Mouse (Mus musculus) limb, embryonic 15.5 days (tissue): Measurements from ENCODE around the gene Fntb. TPM values are rescaled to one million over a fixed set of nuclear protein-coding genes. Genes with fewer than 3 reads are reported as not detected.

Experiments
- ATAC-seq: fragments of 200-750 bp; cut with Nextera tagmentation; 2 replicates; pipeline ENCODE4 v1.8.0; 2017; ENCODE audit warnings: low read depth, moderate TSS enrichment; ENCODE audit not compliant: insufficient number of reproducible peaks, low FRiP score, low TSS enrichment
- H3K27ac ChIP-seq: fragments of 300-500 bp; sonication (generic); 2 replicates; pipeline ENCODE4 v1.5.1; 2015; ENCODE audit warnings: moderate library complexity, mild to moderate bottlenecking, inconsistent platforms
- H3K27me3 ChIP-seq: fragments of 300-500 bp; sonication (generic); 2 replicates; pipeline ENCODE4 v1.6.1; 2015; ENCODE audit warnings: inconsistent platforms
- H3K36me3 ChIP-seq: fragments of 300-500 bp; sonication (generic); 2 replicates; pipeline ENCODE4 v1.6.1; 2015; ENCODE audit warnings: inconsistent platforms
- H3K4me1 ChIP-seq: fragments of 300-500 bp; sonication (generic); 2 replicates; pipeline ENCODE4 v1.6.1; 2015; ENCODE audit warnings: inconsistent platforms
- H3K4me2 ChIP-seq: fragments of 300-500 bp; sonication (generic); 2 replicates; pipeline ENCODE4 v1.6.1; 2015; ENCODE audit warnings: mild to moderate bottlenecking, inconsistent platforms
- H3K4me3 ChIP-seq: fragments of 300-500 bp; sonication (generic); 2 replicates; pipeline ENCODE4 v1.5.1; 2015; ENCODE audit warnings: mild to moderate bottlenecking, inconsistent platforms
- H3K9ac ChIP-seq: fragments of 300-500 bp; sonication (generic); 2 replicates; pipeline ENCODE4 v1.6.1; 2015; ENCODE audit warnings: inconsistent platforms
- H3K9me3 ChIP-seq: fragments of 300-500 bp; sonication (generic); 2 replicates; pipeline ENCODE4 v1.6.1; 2016; ENCODE audit warnings: inconsistent platforms
- WGBS: fragments of 180-500 bp; shearing (Covaris S2); methylation state at CpG from one replicate; pipeline ENCODE4 v1.1.7; 2015; 5-methylcytosine and 5-hydroxymethylcytosine counted together
- polyA plus RNA-seq: library from polyadenylated mRNA; unstranded; fragments of >200 nt; fragmentation: Nextera tagmentation; extraction: Ambion mirVana; gene quantifications from 2 replicates; pipeline ENCODE4 v1.2.1, GENCODE M21; 2015

Fntb gene
- polyA plus RNA-seq, 1 experiment from 2014 or later, result 47.7 TPM

GRCm38 (mm10) chr12:76818908-76819307, 53.5 kb downstream of the Fntb start:
- Histone ChIP-seq H3K27me3 (peaks cover 8% of the 10 kb centered on the region; the same call in 1 of the 2 replicates), H3K27ac (peak overlapping the region; percentile 40; the same call in 1 of the 2 replicates), H3K4me2 (no peak overlapping the region), H3K9ac (no peak overlapping the region), H3K4me3 (no peak overlapping the region), H3K36me3 (no peaks in the 10 kb centered on the region), H3K4me1 (peaks cover 48% of the 10 kb centered on the region), H3K9me3 (no peaks in the 10 kb centered on the region)
- no peak for ATAC-seq
- 66% methylated on average over 9 of the region's 9 CpGs for WGBS

GRCm38 (mm10) chr12:76819816-76820215, 54.4 kb downstream of the Fntb start:
- 44% methylated on average over 6 of the region's 6 CpGs for WGBS
- no peak overlapping the region for H3K4me2 ChIP-seq
- no peak overlapping the region for H3K4me3 ChIP-seq
- peaks cover 48% of the 10 kb centered on the region for H3K4me1 ChIP-seq
- no peak for ATAC-seq
- peaks cover 9% of the 10 kb centered on the region; the same call in 1 of the 2 replicates for H3K27me3 ChIP-seq
- H3K9ac ChIP-seq, result no peak overlapping the region
- no peaks in the 10 kb centered on the region for H3K9me3 ChIP-seq
- no peak overlapping the region for H3K27ac ChIP-seq
- H3K36me3 ChIP-seq, result no peaks in the 10 kb centered on the region

- Histone ChIP-seq H3K27me3 (peaks cover 10% of the 10 kb centered on the region; the same call in 1 of the 2 replicates), H3K4me3 (no peak overlapping the region), H3K9me3 (no peaks in the 10 kb centered on the region), H3K9ac (no peak overlapping the region), H3K4me2 (peak overlapping the region; percentile 91; the same call in 1 of the 2 replicates), H3K27ac (no peak overlapping the region), H3K4me1 (peaks cover 48% of the 10 kb centered on the region), H3K36me3 (no peaks in the 10 kb centered on the region)
- ATAC-seq, result no peak
- 60% methylated on average over 4 of the region's 4 CpGs for WGBS
Observed at GRCm38 (mm10) chr12:76820615-76821014, 55.2 kb downstream of the Fntb start.

GRCm38 (mm10) chr12:76822002-76822650, 56.7 kb downstream of the Fntb start:
- peak overlapping the region; percentile 71 for H3K4me3 ChIP-seq
- H3K27me3 ChIP-seq, result peaks cover 10% of the 10 kb centered on the region; the same call in 1 of the 2 replicates
- under 1% methylated on average over 62 of the region's 66 CpGs for WGBS

GRCm38 (mm10) chr12:76822651-76823041, 57.3 kb downstream of the Fntb start, which contains the start of gene Rab15:
Rab15 (minus strand) TSS chr12:76822908.
- no peak for ATAC-seq

More at GRCm38 (mm10) chr12:76822002-76822650, 56.7 kb downstream of the Fntb start:
- Histone ChIP-seq H3K4me1 (peaks cover 43% of the 10 kb centered on the region), H3K9ac (peak overlapping the region; percentile 73), H3K9me3 (no peaks in the 10 kb centered on the region), H3K4me2 (peak overlapping the region; percentile 91), H3K36me3 (no peaks in the 10 kb centered on the region), H3K27ac (peak overlapping the region; percentile 54)
- 0 out of 2 replicates have a peak, but pooled peaks have one; percentile 42 for ATAC-seq

GRCm38 (mm10) chr12:76825283-76825682, 59.9 kb downstream of the Fntb start:
- Histone ChIP-seq H3K9ac (no peak overlapping the region), H3K4me2 (no peak overlapping the region), H3K36me3 (no peaks in the 10 kb centered on the region), H3K27me3 (peaks cover 10% of the 10 kb centered on the region; the same call in 1 of the 2 replicates), H3K4me1 (peaks cover 22% of the 10 kb centered on the region), H3K9me3 (no peaks in the 10 kb centered on the region), H3K4me3 (no peak overlapping the region), H3K27ac (no peak overlapping the region)
- no peak for ATAC-seq
- WGBS, result 71% methylated on average over 4 of the region's 4 CpGs

More at GRCm38 (mm10) chr12:76822651-76823041, 57.3 kb downstream of the Fntb start, which contains the start of gene Rab15:
- peak within 1 kb of the TSS; percentile 91 for H3K4me2 ChIP-seq
- peaks cover 39% of the 10 kb centered on the region for H3K4me1 ChIP-seq
- 2% methylated on average over 17 of the region's 17 CpGs for WGBS
- H3K9ac ChIP-seq, result peak within 1 kb of the TSS; percentile 73
- peak within 1 kb of the TSS; percentile 54 for H3K27ac ChIP-seq
- H3K27me3 ChIP-seq, result peaks cover 10% of the 10 kb centered on the region; the same call in 1 of the 2 replicates
- peak within 1 kb of the TSS; percentile 71 for H3K4me3 ChIP-seq
- H3K9me3 ChIP-seq, result no peaks in the 10 kb centered on the region
- no peaks in the 10 kb centered on the region for H3K36me3 ChIP-seq

- H3K9ac ChIP-seq, result no peak overlapping the region
- H3K36me3 ChIP-seq, result no peaks in the 10 kb centered on the region
- H3K9me3 ChIP-seq, result no peaks in the 10 kb centered on the region
- no peak overlapping the region for H3K4me2 ChIP-seq
- no peak for ATAC-seq
- 7% methylated on average over 3 of the region's 3 CpGs for WGBS
- no peak overlapping the region for H3K4me3 ChIP-seq
- no peak overlapping the region for H3K27ac ChIP-seq
- no peaks in the 10 kb centered on the region for H3K27me3 ChIP-seq
- H3K4me1 ChIP-seq, result no peaks in the 10 kb centered on the region
Observed at GRCm38 (mm10) chr12:76832704-76833103, 67.3 kb downstream of the Fntb start.

- H3K27ac ChIP-seq, result peak overlapping the region; percentile 89
- H3K9ac ChIP-seq, result peak overlapping the region; percentile 69
- WGBS, result under 1% methylated on average over 43 of the region's 43 CpGs
- peaks cover 8% of the 10 kb centered on the region; the same call in 1 of the 2 replicates for H3K4me1 ChIP-seq
- peak; percentile 95 for ATAC-seq
- H3K4me3 ChIP-seq, result peak overlapping the region; percentile 64
- no peaks in the 10 kb centered on the region for H3K27me3 ChIP-seq
- no peaks in the 10 kb centered on the region for H3K9me3 ChIP-seq
- H3K36me3 ChIP-seq, result no peaks in the 10 kb centered on the region
- H3K4me2 ChIP-seq, result peak overlapping the region; percentile 53
Observed at GRCm38 (mm10) chr12:76837101-76837843, 71.9 kb downstream of the Fntb start.

- Histone ChIP-seq H3K4me2 (peak overlapping the region; percentile 53), H3K27me3 (no peaks in the 10 kb centered on the region), H3K27ac (peak overlapping the region; percentile 89), H3K4me3 (peak overlapping the region; percentile 64), H3K4me1 (peaks cover 8% of the 10 kb centered on the region; the same call in 1 of the 2 replicates), H3K9ac (peak overlapping the region; percentile 69), H3K9me3 (no peaks in the 10 kb centered on the region), H3K36me3 (no peaks in the 10 kb centered on the region)
- no peak for ATAC-seq
- 12% methylated on average over 21 of the region's 21 CpGs for WGBS
Observed at GRCm38 (mm10) chr12:76837844-76838650, 72.7 kb downstream of the Fntb start.

- no peak for ATAC-seq
- no peaks in the 10 kb centered on the region for H3K36me3 ChIP-seq
- H3K4me2 ChIP-seq, result no peak overlapping the region
- H3K4me3 ChIP-seq, result no peak overlapping the region
- H3K9me3 ChIP-seq, result no peaks in the 10 kb centered on the region
- peaks cover 8% of the 10 kb centered on the region; the same call in 1 of the 2 replicates for H3K4me1 ChIP-seq
- no peak overlapping the region for H3K27ac ChIP-seq
- no peaks in the 10 kb centered on the region for H3K27me3 ChIP-seq
- H3K9ac ChIP-seq, result no peak overlapping the region
- WGBS, result 91% methylated on average over 4 of the region's 4 CpGs
Observed at GRCm38 (mm10) chr12:76839298-76839697, 73.9 kb downstream of the Fntb start.

- Histone ChIP-seq H3K27ac (no peak overlapping the region), H3K27me3 (no peaks in the 10 kb centered on the region), H3K9me3 (no peaks in the 10 kb centered on the region), H3K4me1 (peaks cover 8% of the 10 kb centered on the region; the same call in 1 of the 2 replicates), H3K9ac (no peak overlapping the region), H3K4me3 (no peak overlapping the region), H3K4me2 (no peak overlapping the region), H3K36me3 (no peaks in the 10 kb centered on the region)
- WGBS, result 80% methylated on average over 6 of the region's 6 CpGs
- no peak for ATAC-seq
Observed at GRCm38 (mm10) chr12:76840081-76840480, 74.7 kb downstream of the Fntb start.
